Mouse (Mus musculus): ENCODE results near the gene Mrap. TPM values are rescaled to one million over a fixed set of nuclear protein-coding genes. Genes with fewer than 3 reads are reported as not detected.

Gene Mrap
- polyA plus RNA-seq, 1 experiment from 2014 or later: 26.3 TPM

- H3K9ac ChIP-seq: no peak overlapping the region
- ATAC-seq (ENCODE audit: insufficient number of reproducible peaks, low FRiP score): no peak
- H3K4me2 ChIP-seq: no peak overlapping the region
- H3K27ac ChIP-seq (ENCODE audit: poor library complexity, severe bottlenecking): no peak overlapping the region
- peaks cover 9% of the 10 kb centered on the region for H3K4me1 ChIP-seq (replicated peaks)
- H3K27me3 ChIP-seq (replicated peaks): no peaks in the 10 kb centered on the region
- H3K36me3 ChIP-seq: peaks cover 92% of the 10 kb centered on the region
- H3K4me3 ChIP-seq: no peak overlapping the region
- 86% methylated on average over 6 of the region's 6 CpGs for WGBS
- H3K9me3 ChIP-seq (replicated peaks): no peaks in the 10 kb centered on the region
Observed at GRCm38 (mm10) chr16:90790946-90791345, 52.9 kb downstream of the Mrap start.

- H3K27me3 ChIP-seq (replicated peaks): no peaks in the 10 kb centered on the region
- no peak overlapping the region for H3K9ac ChIP-seq
- 71% methylated on average over 5 of the region's 5 CpGs for WGBS
- H3K4me2 ChIP-seq: no peak overlapping the region
- no peaks in the 10 kb centered on the region for H3K9me3 ChIP-seq (replicated peaks)
- peaks cover 89% of the 10 kb centered on the region for H3K36me3 ChIP-seq
- no peak overlapping the region for H3K27ac ChIP-seq (ENCODE audit: poor library complexity, severe bottlenecking)
- 0 out of 2 replicates have a peak, but pooled peaks cover 7% of the 10 kb centered on the region for H3K4me1 ChIP-seq (replicated peaks)
- H3K4me3 ChIP-seq: no peak overlapping the region
- no peak for ATAC-seq (ENCODE audit: insufficient number of reproducible peaks, low FRiP score)
Observed at GRCm38 (mm10) chr16:90792066-90792465, 54.1 kb downstream of the Mrap start.

GRCm38 (mm10) chr16:90792500-90792899 is 54.5 kb downstream of the Mrap start:
- peaks cover 88% of the 10 kb centered on the region for H3K36me3 ChIP-seq
- H3K27me3 ChIP-seq (replicated peaks): no peaks in the 10 kb centered on the region

GRCm38 (mm10) chr16:90794708-90795107 is 56.7 kb downstream of the Mrap start:
- H3K9ac ChIP-seq: no peak overlapping the region
- H3K4me3 ChIP-seq: no peak overlapping the region
- H3K9me3 ChIP-seq (replicated peaks): no peaks in the 10 kb centered on the region
- no peak for ATAC-seq (ENCODE audit: insufficient number of reproducible peaks, low FRiP score)
- no peak overlapping the region for H3K4me2 ChIP-seq
- peaks cover 22% of the 10 kb centered on the region for H3K4me1 ChIP-seq (replicated peaks)
- no peak overlapping the region for H3K27ac ChIP-seq (ENCODE audit: poor library complexity, severe bottlenecking)
- peaks cover 77% of the 10 kb centered on the region for H3K36me3 ChIP-seq
- no peaks in the 10 kb centered on the region for H3K27me3 ChIP-seq (replicated peaks)

More at GRCm38 (mm10) chr16:90792500-90792899, 54.5 kb downstream of the Mrap start:
- Histone ChIP-seq H3K4me2 (no peak overlapping the region), H3K4me3 (no peak overlapping the region), H3K9ac (no peak overlapping the region), H3K4me1 (replicated peaks) (0 out of 2 replicates have a peak, but pooled peaks cover 7% of the 10 kb centered on the region), H3K9me3 (replicated peaks) (no peaks in the 10 kb centered on the region), H3K27ac (ENCODE audit: poor library complexity, severe bottlenecking) (no peak overlapping the region)
- 64% methylated on average over 3 of the region's 3 CpGs for WGBS
- no peak for ATAC-seq (ENCODE audit: insufficient number of reproducible peaks, low FRiP score)

GRCm38 (mm10) chr16:90798446-90798845 is 60.4 kb downstream of the Mrap start:
- peaks cover 52% of the 10 kb centered on the region for H3K36me3 ChIP-seq
- no peaks in the 10 kb centered on the region for H3K27me3 ChIP-seq (replicated peaks)

GRCm38 (mm10) chr16:90798848-90799247 is 60.8 kb downstream of the Mrap start:
- Histone ChIP-seq H3K27me3 (replicated peaks) (no peaks in the 10 kb centered on the region), H3K4me1 (replicated peaks) (peaks cover 20% of the 10 kb centered on the region), H3K4me2 (no peak overlapping the region), H3K36me3 (peaks cover 51% of the 10 kb centered on the region), H3K4me3 (no peak overlapping the region), H3K27ac (ENCODE audit: poor library complexity, severe bottlenecking) (no peak overlapping the region), H3K9me3 (replicated peaks) (no peaks in the 10 kb centered on the region), H3K9ac (no peak overlapping the region)
- 82% methylated on average over 5 of the region's 5 CpGs for WGBS
- no peak for ATAC-seq (ENCODE audit: insufficient number of reproducible peaks, low FRiP score)

More at GRCm38 (mm10) chr16:90798446-90798845, 60.4 kb downstream of the Mrap start:
- no peak overlapping the region for H3K27ac ChIP-seq (ENCODE audit: poor library complexity, severe bottlenecking)
- peaks cover 20% of the 10 kb centered on the region for H3K4me1 ChIP-seq (replicated peaks)
- no peaks in the 10 kb centered on the region for H3K9me3 ChIP-seq (replicated peaks)
- H3K4me2 ChIP-seq: no peak overlapping the region
- 66% methylated on average over 8 of the region's 8 CpGs for WGBS
- no peak overlapping the region for H3K4me3 ChIP-seq
- no peak overlapping the region for H3K9ac ChIP-seq
- no peak for ATAC-seq (ENCODE audit: insufficient number of reproducible peaks, low FRiP score)

Other genes with a start within 250 kb of the Mrap start
- gene Mis18a, start 10.8 kb upstream of the Mrap start, polyA plus RNA-seq (2016; fragmentation: Nextera tagmentation; extraction: Ambion mirVana): 36.9 and 38.9 TPM in 2 replicates
- 8.4 and 9.2 TPM in 2 replicates for gene Urb1, start 72.2 kb downstream of the Mrap start, polyA plus RNA-seq (2016; fragmentation: Nextera tagmentation; extraction: Ambion mirVana)
- gene Eva1c, start 88.5 kb downstream of the Mrap start, polyA plus RNA-seq (2016; fragmentation: Nextera tagmentation; extraction: Ambion mirVana): 2.1 and 3.4 TPM in 2 replicates
- gene Cfap298, start 196.9 kb downstream of the Mrap start, polyA plus RNA-seq (2016; fragmentation: Nextera tagmentation; extraction: Ambion mirVana): 49.0 and 50.4 TPM in 2 replicates